Mouse (Mus musculus) testis, adult 2 months (tissue): ENCODE results near the gene Krt82.

Experiments
- CTCF ChIP-seq: fragments of 200-500 bp; IDR thresholded peaks from 2 replicates; pipeline ENCODE4 v1.5.1; 2012; ENCODE audit warnings: low read depth, mild to moderate bottlenecking, inconsistent platforms, low read length, moderate library complexity; ENCODE audit not compliant: control insufficient read depth, insufficient read depth, insufficient replicate concordance
- POLR2A ChIP-seq: fragments of 200-500 bp; IDR thresholded peaks from 2 replicates; pipeline ENCODE4 v1.6.1; 2012; ENCODE audit warnings: low read depth, mild to moderate bottlenecking, inconsistent platforms, low read length, moderate library complexity; ENCODE audit not compliant: control insufficient read depth

GRCm38 (mm10) chr15:101497181-101497580, 53.3 kb downstream of the Krt82 start:
- no peak for TF ChIP-seq CTCF
- TF ChIP-seq POLR2A: no peak
